Mouse (Mus musculus): Measurements from ENCODE around the gene H2-Q1. TPM values are rescaled to one million over a fixed set of nuclear protein-coding genes. Genes with fewer than 3 reads are reported as not detected.
"Not testable (repeated sequence)": the region's sequence is repeated elsewhere in the genome, so short reads cannot be mapped to it uniquely, and the experiment has no call there.

Gene H2-Q1
- polyA plus RNA-seq, 1 experiment: 0.80 TPM

DNA sequence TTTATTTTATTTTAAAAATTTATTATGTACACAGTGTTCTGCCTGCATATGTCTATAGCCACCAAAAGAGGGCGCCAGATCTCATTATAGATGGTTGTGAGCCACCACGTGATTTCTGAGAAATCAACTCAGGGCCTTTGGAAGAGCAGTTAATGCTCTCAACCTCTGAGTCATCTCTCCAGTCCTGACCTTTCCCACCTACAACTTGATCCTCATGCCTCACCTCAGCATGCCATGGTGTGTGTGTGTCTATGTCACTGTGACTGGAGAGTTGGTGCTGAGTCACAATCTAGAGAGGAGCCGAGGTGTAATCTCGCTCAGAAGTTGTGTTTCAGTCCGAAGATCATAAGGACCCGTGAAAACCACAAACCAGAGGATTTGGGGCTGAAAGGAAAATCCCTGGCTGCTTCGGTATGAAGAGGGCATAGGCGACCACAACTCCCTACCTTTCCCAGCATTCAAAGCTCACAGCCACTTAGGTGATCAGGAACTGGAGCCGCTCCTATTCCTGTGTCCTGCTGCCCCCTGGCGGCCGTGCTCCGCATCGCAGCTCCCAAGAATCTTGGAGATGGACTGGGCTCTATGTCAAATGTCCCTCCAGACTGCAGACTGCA lies 18.5 kb upstream of the H2-Q1 start:
- H3K4me3 ChIP-seq (ENCODE audit: insufficient read depth, low read length): peak overlapping the region; percentile 35
- peaks cover 3% of the 10 kb centered on the region; the same call in 1 of the 2 replicates for H3K4me1 ChIP-seq (ENCODE audit: control insufficient read depth, insufficient read depth, low read length)
- H3K27ac ChIP-seq (ENCODE audit: insufficient read depth, low read depth, low read length): no peak overlapping the region
- peak; percentile 56; the same call in 1 of the 2 replicates for TF ChIP-seq CTCF (IDR thresholded peaks at IDR 0.05; ENCODE audit: low read depth, low read length)
- TF ChIP-seq POLR2A (IDR thresholded peaks at IDR 0.05; ENCODE audit: borderline replicate concordance, low read depth, low read length): no peak

DNA sequence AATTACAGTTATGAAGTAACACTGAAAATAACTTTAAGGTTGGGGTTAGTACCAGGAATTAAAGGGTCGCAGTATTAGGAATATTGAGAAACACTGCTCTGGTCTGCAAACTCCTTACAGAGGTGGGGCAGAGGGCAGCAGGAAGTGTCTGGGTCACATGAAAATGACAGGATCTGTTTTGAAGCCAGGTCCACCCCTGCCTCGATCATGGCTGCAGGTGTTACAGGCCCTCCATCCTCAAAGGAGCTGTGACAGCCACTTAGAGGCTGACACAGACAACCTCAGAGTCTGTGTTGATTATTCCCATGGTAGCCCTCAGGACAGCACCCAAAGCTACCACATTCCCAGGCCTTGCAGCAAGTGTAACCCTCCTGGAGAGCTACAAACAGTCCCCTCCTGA lies 16.9 kb upstream of the H2-Q1 start:
- H3K27ac ChIP-seq (ENCODE audit: insufficient read depth, low read depth, low read length): no peak overlapping the region
- TF ChIP-seq CTCF (IDR thresholded peaks at IDR 0.05; ENCODE audit: low read depth, low read length) (no peak), POLR2A (IDR thresholded peaks at IDR 0.05; ENCODE audit: borderline replicate concordance, low read depth, low read length) (no peak)
- peaks cover 3% of the 10 kb centered on the region; the same call in 1 of the 2 replicates for H3K4me1 ChIP-seq (ENCODE audit: control insufficient read depth, insufficient read depth, low read length)
- H3K4me3 ChIP-seq (ENCODE audit: insufficient read depth, low read length): no peak overlapping the region

DNA sequence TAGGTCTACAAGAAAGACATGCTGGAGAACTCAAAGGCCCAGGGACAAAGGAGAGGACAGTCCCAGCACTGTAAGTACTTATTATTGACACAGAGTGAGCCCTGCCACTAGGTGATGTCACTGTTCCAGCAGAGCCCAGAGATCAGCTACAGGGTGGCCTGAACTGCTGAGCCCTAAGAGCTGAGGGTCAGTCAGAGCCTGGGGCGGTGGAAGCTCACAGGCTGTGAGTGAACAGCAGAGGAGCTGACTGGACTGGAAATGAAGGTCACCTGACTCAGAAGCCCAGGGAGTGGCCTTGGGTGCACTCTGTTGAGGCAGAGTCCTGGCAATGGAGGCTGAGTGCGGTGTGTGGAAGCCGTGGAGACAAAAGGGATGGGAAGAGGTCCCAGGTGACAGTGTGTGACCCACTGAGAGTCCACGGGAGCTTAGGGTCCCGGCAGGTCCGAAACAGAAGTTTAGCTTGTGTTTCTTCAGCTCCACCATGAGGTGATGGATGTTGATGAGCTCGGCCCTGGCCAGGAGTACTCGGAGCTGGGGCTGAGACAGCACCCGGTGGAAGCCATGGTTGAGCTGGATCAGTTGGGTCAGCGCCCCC lies 16.4 kb upstream of the H2-Q1 start:
- no peak for TF ChIP-seq CTCF (IDR thresholded peaks at IDR 0.05; ENCODE audit: low read depth, low read length)
- peaks cover 3% of the 10 kb centered on the region; the same call in 1 of the 2 replicates for H3K4me1 ChIP-seq (ENCODE audit: control insufficient read depth, insufficient read depth, low read length)
- no peak overlapping the region for H3K27ac ChIP-seq (ENCODE audit: insufficient read depth, low read depth, low read length)
- no peak overlapping the region for H3K4me3 ChIP-seq (ENCODE audit: insufficient read depth, low read length)

DNA sequence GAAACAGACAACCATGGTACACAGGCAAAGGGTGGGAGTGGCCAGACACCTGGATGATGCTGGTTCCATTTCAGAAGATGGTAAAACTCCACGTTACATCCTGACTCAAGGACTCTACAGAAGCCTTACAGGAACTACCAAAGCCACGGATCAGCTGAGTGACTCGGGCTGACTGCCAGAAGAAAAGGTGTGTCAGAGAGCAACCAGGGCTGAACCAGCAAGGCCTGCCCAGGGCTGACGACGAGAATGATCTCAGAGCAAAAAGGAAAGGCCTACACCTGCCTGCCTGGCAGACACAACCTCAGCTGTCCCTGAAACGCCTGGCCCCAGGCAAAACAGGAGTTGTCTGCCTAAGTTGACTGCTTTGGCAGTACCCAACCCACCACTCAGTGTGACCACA lies 15.7 kb upstream of the H2-Q1 start:
- H3K4me3 ChIP-seq (ENCODE audit: insufficient read depth, low read length): no peak overlapping the region
- TF ChIP-seq POLR2A (IDR thresholded peaks at IDR 0.05; ENCODE audit: borderline replicate concordance, low read depth, low read length) (no peak), CTCF (IDR thresholded peaks at IDR 0.05; ENCODE audit: low read depth, low read length) (no peak)
- peaks cover 3% of the 10 kb centered on the region; the same call in 1 of the 2 replicates for H3K4me1 ChIP-seq (ENCODE audit: control insufficient read depth, insufficient read depth, low read length)
- H3K27ac ChIP-seq (ENCODE audit: insufficient read depth, low read depth, low read length): no peak overlapping the region

DNA sequence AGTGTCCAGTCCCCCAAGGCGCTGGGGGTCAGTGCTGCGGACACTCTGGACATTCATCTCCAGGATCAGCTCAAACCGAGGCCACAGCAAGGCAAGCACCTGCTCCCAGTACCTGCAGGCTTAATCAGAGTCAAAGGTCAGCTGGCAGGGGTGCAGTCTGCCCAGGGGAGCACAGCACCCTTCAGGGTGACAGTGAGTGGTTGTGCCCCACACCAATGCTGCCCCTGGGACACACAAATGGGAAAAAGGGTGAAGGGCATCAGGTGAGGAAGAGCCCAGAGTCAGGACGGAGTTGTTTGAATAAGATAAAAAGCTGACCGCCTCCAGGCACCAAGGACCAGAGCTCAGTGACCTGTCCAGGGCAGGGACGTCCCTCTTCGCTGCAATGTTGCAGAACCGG lies 15.3 kb upstream of the H2-Q1 start:
- H3K27ac ChIP-seq (ENCODE audit: insufficient read depth, low read depth, low read length); H3K4me3 ChIP-seq (ENCODE audit: insufficient read depth, low read length); H3K4me1 ChIP-seq (ENCODE audit: control insufficient read depth, insufficient read depth, low read length): not testable (repeated sequence)

DNA sequence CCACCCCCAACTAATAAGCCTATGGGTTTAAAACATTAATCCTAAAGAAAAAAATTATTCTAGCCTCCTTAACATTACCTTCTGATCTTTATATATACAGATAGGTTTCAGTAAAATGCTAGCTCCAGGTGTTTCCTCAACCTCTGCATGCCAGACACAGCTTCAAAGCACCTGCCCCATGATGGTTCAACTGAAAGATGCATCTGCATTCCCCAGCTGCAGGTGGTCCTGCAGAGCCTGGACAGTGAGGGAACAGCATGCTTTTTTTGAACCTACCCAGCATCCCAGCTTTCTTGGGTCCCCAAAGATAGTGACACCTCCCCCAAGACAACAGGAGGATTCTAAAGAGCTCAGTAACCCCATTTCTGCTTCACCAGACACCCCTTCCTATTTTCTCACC lies 1.5 kb upstream of the H2-Q1 start:
- peaks cover 2% of the 10 kb centered on the region; the same call in 1 of the 2 replicates for H3K4me1 ChIP-seq (ENCODE audit: control insufficient read depth, insufficient read depth, low read length)
- H3K27ac ChIP-seq (ENCODE audit: insufficient read depth, low read depth, low read length): no peak overlapping the region
- TF ChIP-seq CTCF (IDR thresholded peaks at IDR 0.05; ENCODE audit: low read depth, low read length) (no peak), POLR2A (IDR thresholded peaks at IDR 0.05; ENCODE audit: borderline replicate concordance, low read depth, low read length) (no peak)
- no peak overlapping the region for H3K4me3 ChIP-seq (ENCODE audit: insufficient read depth, low read length)

DNA sequence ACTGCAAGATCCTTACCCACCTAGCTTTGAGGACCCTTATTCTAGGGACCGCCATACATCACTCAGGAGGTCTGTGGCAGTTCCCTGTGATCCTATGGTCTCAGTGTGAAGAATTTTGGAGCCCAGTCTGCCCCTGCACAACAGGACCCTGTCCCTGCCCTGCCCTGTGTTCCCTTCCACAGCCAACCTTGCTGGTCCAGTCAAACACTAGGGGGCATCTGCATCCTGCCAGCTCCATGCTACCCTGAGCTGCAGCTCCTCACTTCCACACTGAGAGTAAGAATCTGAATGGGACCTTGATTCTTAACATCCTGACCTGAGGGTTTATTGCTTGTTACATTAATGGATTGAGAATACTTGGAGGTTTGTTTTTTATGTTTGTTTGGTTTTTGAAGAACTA lies 4.9 kb downstream of the H2-Q1 start:
- not testable (repeated sequence) for H3K4me1 ChIP-seq (ENCODE audit: control insufficient read depth, insufficient read depth, low read length)

DNA sequence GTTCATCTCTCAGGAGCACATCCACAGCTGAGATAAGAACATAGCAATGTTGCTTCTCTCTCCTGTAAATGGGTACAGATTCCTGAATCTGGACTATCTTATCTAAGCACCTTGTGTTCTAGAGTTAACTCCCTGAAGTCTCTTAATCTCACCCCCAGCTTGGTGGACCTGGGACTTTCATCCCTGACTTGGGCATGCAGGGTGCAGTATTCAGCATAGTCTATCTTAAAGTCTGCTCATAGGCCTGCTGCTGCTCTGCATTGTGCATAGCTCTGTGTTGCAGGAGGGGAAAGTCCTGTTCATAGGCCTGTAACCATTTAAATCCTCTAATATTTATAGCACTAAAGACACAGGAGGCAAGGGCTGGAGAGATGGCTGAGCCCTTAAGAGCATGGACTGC lies 5.8 kb downstream of the H2-Q1 start:
- not testable (repeated sequence) for H3K4me3 ChIP-seq (ENCODE audit: insufficient read depth, low read length); H3K4me1 ChIP-seq (ENCODE audit: control insufficient read depth, insufficient read depth, low read length); H3K27ac ChIP-seq (ENCODE audit: insufficient read depth, low read depth, low read length)

More for the DNA sequence above, 4.9 kb downstream of the H2-Q1 start:
- H3K27ac ChIP-seq (ENCODE audit: insufficient read depth, low read depth, low read length); H3K4me3 ChIP-seq (ENCODE audit: insufficient read depth, low read length): not testable (repeated sequence)

DNA sequence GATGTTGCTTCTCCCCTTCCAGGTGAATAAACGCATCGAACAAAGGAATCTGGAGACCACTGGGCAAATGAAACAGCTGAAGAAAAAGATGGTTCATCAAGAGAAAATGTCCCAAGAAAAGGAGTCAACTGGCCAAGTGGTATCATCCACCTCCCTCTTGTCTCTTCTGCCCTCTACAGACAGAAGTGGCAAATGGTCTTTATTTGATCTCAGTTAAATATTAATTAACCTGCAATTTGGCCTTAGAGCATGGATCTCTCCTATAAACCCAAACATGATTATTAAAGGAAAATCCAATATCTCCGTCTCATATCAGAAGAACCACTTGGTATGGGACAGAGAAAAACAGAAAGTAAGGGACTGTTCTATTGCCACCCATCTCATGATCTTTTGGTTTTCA lies 9.5 kb downstream of the H2-Q1 start:
- not testable (repeated sequence) for H3K27ac ChIP-seq (ENCODE audit: insufficient read depth, low read depth, low read length); H3K4me3 ChIP-seq (ENCODE audit: insufficient read depth, low read length); H3K4me1 ChIP-seq (ENCODE audit: control insufficient read depth, insufficient read depth, low read length)

DNA sequence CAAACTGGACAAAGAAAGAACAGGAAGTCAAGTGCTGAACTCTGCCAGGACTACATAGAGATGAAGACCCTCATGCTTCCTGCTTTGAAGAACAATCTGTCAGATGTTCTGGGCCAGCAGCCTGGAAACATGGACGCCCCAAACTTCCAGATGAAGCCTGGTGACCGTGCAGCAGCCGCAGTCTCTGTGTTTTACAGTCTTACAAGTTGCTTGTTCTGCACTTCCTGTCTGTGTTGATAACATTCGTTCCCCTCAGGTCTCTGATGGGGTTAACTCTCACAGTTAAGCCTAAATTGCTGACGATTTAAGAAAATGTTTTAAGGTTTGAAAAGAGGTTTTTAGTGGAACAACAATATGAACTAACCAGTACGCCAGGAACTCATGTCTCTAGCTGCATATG lies 11.3 kb downstream of the H2-Q1 start:
- not testable (repeated sequence) for H3K4me1 ChIP-seq (ENCODE audit: control insufficient read depth, insufficient read depth, low read length)

DNA sequence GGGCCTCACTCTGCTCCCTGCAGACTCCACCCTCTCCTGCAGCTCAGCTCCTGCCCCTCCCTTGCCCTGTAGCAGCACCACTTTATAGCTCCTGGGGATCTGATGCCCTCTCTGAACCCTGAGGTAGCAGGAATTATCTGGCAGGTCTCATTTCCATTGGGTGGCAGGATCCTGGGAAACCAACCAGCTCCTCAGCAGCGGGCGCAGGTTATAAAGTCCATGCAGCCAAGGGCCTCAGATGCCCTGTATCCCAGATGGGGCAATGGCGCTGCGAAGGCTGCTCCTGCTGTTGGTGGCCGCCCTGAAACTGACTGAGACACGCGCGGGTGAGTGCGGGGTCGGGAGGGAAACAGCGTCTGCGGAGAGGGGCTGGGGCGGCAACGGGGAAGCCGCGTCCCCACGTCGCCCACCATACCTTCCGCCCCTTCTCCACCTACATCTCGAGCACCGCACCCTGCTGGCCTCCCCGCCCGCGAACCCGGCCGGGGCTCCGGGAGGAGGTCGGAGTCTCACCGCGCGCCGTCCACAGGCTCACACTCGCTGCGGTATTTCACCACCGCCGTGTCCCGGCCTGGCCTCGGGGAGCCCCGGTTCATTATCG lies 22.0 kb downstream of the H2-Q1 start, which contains the start of gene H2-Q2:
TSS of gene H2-Q2 (plus strand) at position 172 of the 601 bp plus-strand sequence.
- H3K4me3 ChIP-seq (ENCODE audit: insufficient read depth, low read length): peak within 1 kb of the TSS; percentile 29; the same call in 1 of the 2 replicates
- TF ChIP-seq CTCF (IDR thresholded peaks at IDR 0.05; ENCODE audit: low read depth, low read length) (no peak), POLR2A (IDR thresholded peaks at IDR 0.05; ENCODE audit: borderline replicate concordance, low read depth, low read length) (no peak)
- H3K27ac ChIP-seq (ENCODE audit: insufficient read depth, low read depth, low read length): no peak within 1 kb of the TSS

More for the DNA sequence above, 11.3 kb downstream of the H2-Q1 start:
- not testable (repeated sequence) for H3K4me3 ChIP-seq (ENCODE audit: insufficient read depth, low read length); H3K27ac ChIP-seq (ENCODE audit: insufficient read depth, low read depth, low read length)

More for the DNA sequence above, 22.0 kb downstream of the H2-Q1 start, which contains the start of gene H2-Q2:
- no peaks in the 10 kb centered on the region for H3K4me1 ChIP-seq (ENCODE audit: control insufficient read depth, insufficient read depth, low read length)

All from bone marrow macrophage, adult 2 months (primary cell).